Mouse (Mus musculus) myocyte (in vitro differentiated cells): ENCODE measurements around the gene Itga8. TPM values are rescaled to one million over a fixed set of nuclear protein-coding genes. Genes with fewer than 3 reads are reported as not detected.

Experiments used
- H3K27me3 ChIP-seq: one replicate; pipeline ENCODE4 v1.6.1; 2011; ENCODE audit not compliant: control insufficient read depth, insufficient read depth, insufficient read length
- H3K36me3 ChIP-seq: one replicate; pipeline ENCODE4 v1.6.1; 2011; ENCODE audit not compliant: control insufficient read depth, insufficient read depth
- H3K4me2 ChIP-seq: one replicate; pipeline ENCODE4 v1.6.1; 2011; ENCODE audit warnings: low read depth, control low read depth
- H3K4me3 ChIP-seq: one replicate; pipeline ENCODE4 v1.5.1; 2011; ENCODE audit warnings: mild to moderate bottlenecking, control low read depth, moderate library complexity
- H3K79me2 ChIP-seq: one replicate; pipeline ENCODE4 v1.6.1; 2011; ENCODE audit not compliant: control insufficient read depth, insufficient read depth
- H3ac ChIP-seq: one replicate; pipeline ENCODE4 v1.6.1; 2011; ENCODE audit not compliant: control insufficient read depth, insufficient read length
- CEBPB ChIP-seq: IDR thresholded peaks from 2 replicates; pipeline ENCODE4 v1.6.1; 2011; ENCODE audit warnings: mild to moderate bottlenecking, moderate library complexity; ENCODE audit not compliant: poor library complexity, insufficient read depth, severe bottlenecking
- E2F4 ChIP-seq: IDR thresholded peaks from one replicate; pipeline ENCODE4 v1.6.1; 2011; ENCODE audit warnings: mild to moderate bottlenecking, control low read depth, moderate library complexity; ENCODE audit not compliant: insufficient read depth
- MAX ChIP-seq: IDR thresholded peaks from one replicate; pipeline ENCODE4 v1.6.1; 2011; ENCODE audit warnings: low read depth, mild to moderate bottlenecking, control low read depth
- MYOD1 ChIP-seq, 3 experiments: IDR thresholded peaks; one replicate each; pipeline ENCODE4 v1.6.1; 2011; ENCODE audit warnings: control low read depth in 2 of 3, low read depth in 2 of 3, mild to moderate bottlenecking in 2 of 3, moderate library complexity in 1 of 3; ENCODE audit not compliant: insufficient read length in 2 of 3, control insufficient read depth in 1 of 3
- MYOG ChIP-seq, 3 experiments: IDR thresholded peaks; one replicate each; pipeline ENCODE4 v1.6.1; 2011; ENCODE audit warnings: control low read depth in 2 of 3, low read depth in 2 of 3, mild to moderate bottlenecking in 2 of 3; ENCODE audit not compliant: insufficient read length in 2 of 3, control insufficient read depth in 1 of 3, insufficient read depth in 1 of 3
- POLR2A ChIP-seq: IDR thresholded peaks from one replicate; pipeline ENCODE4 v1.6.1; 2011; ENCODE audit warnings: low read depth, mild to moderate bottlenecking, control low read depth, moderate library complexity; ENCODE audit not compliant: insufficient read length
- POLR2AphosphoS2 ChIP-seq: IDR thresholded peaks from one replicate; pipeline ENCODE4 v1.6.1; 2011; ENCODE audit warnings: low read depth, control low read depth; ENCODE audit not compliant: insufficient read length
- REST ChIP-seq: IDR thresholded peaks from one replicate; pipeline ENCODE4 v1.6.1; 2011; ENCODE audit warnings: mild to moderate bottlenecking, control low read depth, moderate library complexity; ENCODE audit not compliant: insufficient read depth, insufficient read length
- SRF ChIP-seq: IDR thresholded peaks from one replicate; pipeline ENCODE4 v1.6.1; 2011; ENCODE audit warnings: low read depth; ENCODE audit not compliant: control insufficient read depth, insufficient read length
- TCF12 ChIP-seq: IDR thresholded peaks from one replicate; pipeline ENCODE4 v1.6.1; 2011; ENCODE audit warnings: mild to moderate bottlenecking, control low read depth; ENCODE audit not compliant: poor library complexity, insufficient read depth, severe bottlenecking
- TCF3 ChIP-seq: IDR thresholded peaks from one replicate; pipeline ENCODE4 v1.6.1; 2011; ENCODE audit warnings: low read depth, control low read depth; ENCODE audit not compliant: insufficient read length
- USF1 ChIP-seq: IDR thresholded peaks from one replicate; pipeline ENCODE4 v1.6.1; 2011; ENCODE audit warnings: low read depth, mild to moderate bottlenecking, control low read depth, moderate library complexity
- polyA plus RNA-seq: library from polyadenylated mRNA; unstranded; fragments of >200 nt; fragmentation: generic; extraction: Trizol; gene quantifications from one replicate; pipeline ENCODE4 v1.2.1, GENCODE M21; 2012; ENCODE audit warnings: missing spikeins

Gene Itga8
- polyA plus RNA-seq, 1 experiment: 0.08 TPM

DNA sequence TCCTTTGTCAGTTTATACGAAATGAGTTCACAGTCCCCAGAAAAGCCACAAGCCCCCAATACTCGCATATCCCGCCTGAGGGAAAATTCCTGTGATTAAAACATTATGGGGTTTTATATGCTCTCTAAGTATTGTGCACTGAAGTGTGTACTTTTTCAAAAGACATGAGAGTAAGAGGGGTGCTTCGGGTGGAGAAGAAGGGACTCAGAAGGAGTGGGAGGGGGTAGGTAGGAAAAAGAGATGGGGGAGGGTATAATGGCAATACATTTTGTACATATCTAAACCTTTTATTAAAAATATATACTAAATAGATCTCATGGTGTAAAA lies 88.3 kb downstream of the Itga8 start:
- H3ac ChIP-seq: no peak overlapping the region
- H3K27me3 ChIP-seq: no peaks in the 10 kb centered on the region
- H3K79me2 ChIP-seq: no peaks in the 10 kb centered on the region
- H3K4me2 ChIP-seq: peak overlapping the region; percentile 49
- no peaks in the 10 kb centered on the region for H3K36me3 ChIP-seq
- TF ChIP-seq MAX (no peak), SRF (no peak), REST (no peak), CEBPB (no peak), MYOG (IDR thresholded peaks at IDR 0.05; ENCODE audit: control insufficient read depth in 1 of 3, insufficient read depth in 1 of 3, insufficient read length in 2 of 3, low read depth in 2 of 3) (no peak), TCF12 (no peak), POLR2A (no peak), POLR2AphosphoS2 (no peak), USF1 (no peak), E2F4 (no peak), TCF3 (no peak), MYOD1 (IDR thresholded peaks at IDR 0.05; ENCODE audit: control insufficient read depth in 1 of 3, insufficient read length in 2 of 3, low read depth in 2 of 3) (no peak)
- H3K4me3 ChIP-seq: no peak overlapping the region

DNA sequence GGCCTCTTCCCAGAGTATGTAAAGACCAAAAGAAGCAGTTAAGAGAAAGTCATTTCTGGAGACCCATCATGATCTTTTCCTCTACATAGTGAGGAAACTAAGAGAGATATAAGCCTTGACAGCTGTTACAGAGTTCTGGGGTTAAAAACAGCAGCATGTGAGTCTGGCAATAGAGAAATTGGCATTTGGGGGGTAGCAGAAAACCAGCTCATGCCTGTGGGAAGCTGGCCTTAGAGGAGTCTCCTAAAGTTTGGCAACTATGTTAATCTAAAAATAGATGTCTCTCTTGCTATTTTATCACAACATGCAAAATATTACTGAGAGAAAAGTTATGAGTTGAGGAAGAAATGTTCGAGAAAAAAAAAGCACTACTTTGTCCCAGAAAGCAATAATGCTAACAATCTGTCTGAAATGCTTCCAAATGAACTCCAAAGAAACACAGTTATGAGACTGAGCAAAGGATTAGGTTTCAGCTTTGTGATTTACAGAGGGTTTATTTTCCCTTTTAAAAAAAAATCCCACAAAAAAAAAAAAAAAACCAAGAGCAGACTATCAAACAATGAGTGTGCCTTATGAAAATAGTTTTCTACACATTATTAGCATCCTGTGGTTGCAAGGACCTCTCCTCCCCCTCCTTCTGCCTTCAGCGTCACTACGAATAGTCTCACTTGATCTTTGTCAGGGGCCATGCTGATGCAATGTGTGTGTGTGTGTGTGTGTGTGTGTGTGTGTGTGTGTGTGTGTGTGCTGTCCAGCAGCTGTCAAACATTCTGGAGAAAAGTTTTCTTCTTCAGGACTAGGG lies 88.9 kb downstream of the Itga8 start:
- no peak overlapping the region for H3ac ChIP-seq
- TF ChIP-seq POLR2AphosphoS2 (no peak), TCF12 (peak; percentile 15), E2F4 (no peak), MYOG (IDR thresholded peaks at IDR 0.05; ENCODE audit: control insufficient read depth in 1 of 3, insufficient read depth in 1 of 3, insufficient read length in 2 of 3, low read depth in 2 of 3) (peak in 2 of 3 experiments; percentile 21 to 49), REST (peak; percentile 47), MAX (no peak), CEBPB (peak; percentile 71), MYOD1 (IDR thresholded peaks at IDR 0.05; ENCODE audit: control insufficient read depth in 1 of 3, insufficient read length in 2 of 3, low read depth in 2 of 3) (peak in 2 of 3 experiments; percentile 29 to 67), USF1 (no peak), TCF3 (no peak), SRF (no peak), POLR2A (no peak)
- H3K27me3 ChIP-seq: no peaks in the 10 kb centered on the region
- H3K4me3 ChIP-seq: no peak overlapping the region
- H3K4me2 ChIP-seq: peak overlapping the region; percentile 49
- H3K79me2 ChIP-seq: no peaks in the 10 kb centered on the region
- H3K36me3 ChIP-seq: no peaks in the 10 kb centered on the region

DNA sequence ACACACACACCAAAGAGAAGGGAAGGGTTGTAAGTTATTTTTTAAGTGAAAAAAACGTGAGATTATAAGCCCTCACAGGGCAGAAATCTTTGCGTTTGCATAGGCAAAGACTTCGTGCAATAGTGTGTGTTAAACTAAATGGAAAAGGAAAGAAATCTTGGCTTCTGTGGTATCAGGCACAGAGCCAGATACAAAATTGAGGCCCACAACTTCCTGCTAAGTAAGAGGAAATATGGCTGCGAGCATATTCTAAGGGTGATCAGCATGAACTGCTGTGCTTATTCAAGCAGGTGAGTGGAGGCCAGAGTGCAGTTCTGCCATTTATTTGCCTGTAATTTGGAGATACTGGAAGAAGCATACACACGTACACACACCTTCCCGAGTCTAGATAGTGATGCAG lies 93.6 kb downstream of the Itga8 start:
- Histone ChIP-seq H3ac (no peak overlapping the region), H3K4me3 (no peak overlapping the region), H3K27me3 (no peaks in the 10 kb centered on the region), H3K36me3 (no peaks in the 10 kb centered on the region), H3K4me2 (no peak overlapping the region), H3K79me2 (no peaks in the 10 kb centered on the region)
- TF ChIP-seq MAX (no peak), TCF12 (no peak), MYOD1 (IDR thresholded peaks at IDR 0.05; ENCODE audit: control insufficient read depth in 1 of 3, insufficient read length in 2 of 3, low read depth in 2 of 3) (no peak), E2F4 (no peak), POLR2A (no peak), REST (no peak), MYOG (IDR thresholded peaks at IDR 0.05; ENCODE audit: control insufficient read depth in 1 of 3, insufficient read depth in 1 of 3, insufficient read length in 2 of 3, low read depth in 2 of 3) (no peak), USF1 (no peak), SRF (no peak), CEBPB (no peak)

DNA sequence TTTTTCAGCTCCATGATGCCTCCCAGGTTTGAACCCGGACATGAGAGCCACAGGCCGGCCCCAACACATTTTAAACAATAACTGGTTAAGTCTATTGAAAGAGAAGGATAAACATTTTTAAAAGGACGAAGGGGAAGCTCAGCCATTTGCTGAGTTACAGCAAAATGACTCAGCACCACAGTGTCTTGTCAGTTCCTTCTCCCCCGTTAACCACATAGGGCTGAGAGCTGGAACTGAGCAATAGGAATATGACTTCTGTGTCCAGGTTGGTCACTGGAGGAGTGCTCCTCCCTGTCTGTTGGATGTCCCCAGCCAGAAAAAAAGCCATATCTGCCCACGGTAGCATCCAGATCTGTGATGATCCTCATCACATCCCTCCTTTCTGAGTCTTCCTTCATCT lies 95.4 kb downstream of the Itga8 start:
- TF ChIP-seq CEBPB (no peak), POLR2A (no peak), MYOD1 (IDR thresholded peaks at IDR 0.05; ENCODE audit: control insufficient read depth in 1 of 3, insufficient read length in 2 of 3, low read depth in 2 of 3) (no peak), POLR2AphosphoS2 (no peak), REST (no peak), MAX (no peak), SRF (no peak), USF1 (no peak), TCF12 (no peak), E2F4 (no peak), TCF3 (no peak), MYOG (IDR thresholded peaks at IDR 0.05; ENCODE audit: control insufficient read depth in 1 of 3, insufficient read depth in 1 of 3, insufficient read length in 2 of 3, low read depth in 2 of 3) (no peak)
- H3K36me3 ChIP-seq: no peaks in the 10 kb centered on the region
- H3K79me2 ChIP-seq: no peaks in the 10 kb centered on the region
- H3ac ChIP-seq: no peak overlapping the region
- H3K4me2 ChIP-seq: peak overlapping the region; percentile 12
- H3K27me3 ChIP-seq: no peaks in the 10 kb centered on the region
- no peak overlapping the region for H3K4me3 ChIP-seq

DNA sequence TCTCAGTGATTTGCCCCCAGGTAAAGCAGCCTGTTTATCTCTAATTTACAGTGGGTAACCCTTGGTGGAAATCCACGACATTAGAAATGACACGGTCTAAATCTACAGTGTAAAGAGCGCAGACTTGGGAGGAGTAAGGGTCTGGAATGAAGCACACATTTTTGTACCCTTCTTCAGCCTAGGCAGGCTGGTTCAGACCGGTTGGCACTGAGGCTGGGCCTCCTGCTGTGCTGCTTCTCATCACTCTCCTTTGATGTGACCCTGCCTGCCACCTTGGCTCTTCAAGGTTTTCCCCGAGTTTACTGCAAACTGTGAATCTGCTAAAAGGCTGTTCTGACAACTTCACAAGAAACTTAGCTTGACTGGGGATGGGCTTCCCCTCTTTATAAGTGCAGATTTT lies 95.8 kb downstream of the Itga8 start:
- no peak overlapping the region for H3K4me2 ChIP-seq
- H3K79me2 ChIP-seq: no peaks in the 10 kb centered on the region
- H3K4me3 ChIP-seq: no peak overlapping the region
- no peaks in the 10 kb centered on the region for H3K27me3 ChIP-seq
- H3ac ChIP-seq: no peak overlapping the region
- no peaks in the 10 kb centered on the region for H3K36me3 ChIP-seq
- TF ChIP-seq MYOD1 (IDR thresholded peaks at IDR 0.05; ENCODE audit: control insufficient read depth in 1 of 3, insufficient read length in 2 of 3, low read depth in 2 of 3) (no peak), REST (no peak), E2F4 (no peak), TCF12 (no peak), MAX (no peak), POLR2A (no peak), POLR2AphosphoS2 (no peak), TCF3 (no peak), MYOG (IDR thresholded peaks at IDR 0.05; ENCODE audit: control insufficient read depth in 1 of 3, insufficient read depth in 1 of 3, insufficient read length in 2 of 3, low read depth in 2 of 3) (no peak), CEBPB (no peak), SRF (no peak), USF1 (no peak)
